Mouse (Mus musculus): ENCODE results near the gene Srp14. TPM values are rescaled to one million over a fixed set of nuclear protein-coding genes. Genes with fewer than 3 reads are reported as not detected.

Srp14 gene
- 203 and 217 TPM in 2 replicates for polyA plus RNA-seq (2011; ENCODE audit: insufficient read length, low read depth, missing spikeins)

- peak within 1 kb of the TSS; percentile 61 for H3K27ac ChIP-seq (ENCODE audit: insufficient read depth, low read length)
- peak within 1 kb of the TSS; percentile 78 for H3K4me3 ChIP-seq (ENCODE audit: insufficient read depth, low read length)
- no peak for TF ChIP-seq CTCF (IDR thresholded peaks at IDR 0.05; ENCODE audit: borderline replicate concordance, insufficient read depth, low read length)
- TF ChIP-seq POLR2A (IDR thresholded peaks at IDR 0.05; ENCODE audit: low read depth, low read length): peak; percentile 88
- peaks cover 6% of the 10 kb centered on the region; the same call in 1 of the 2 replicates for H3K4me1 ChIP-seq (ENCODE audit: control insufficient read depth, insufficient read depth, low read length)
Measured at GRCm38 (mm10) chr2:118479550-118479909, at the start of gene Srp14. TSS of gene Srp14 (minus strand) at chr2:118479711.

- Histone ChIP-seq H3K4me1 (ENCODE audit: control insufficient read depth, insufficient read depth, low read length) (no peaks in the 10 kb centered on the region), H3K4me3 (ENCODE audit: insufficient read depth, low read length) (no peak overlapping the region), H3K27ac (ENCODE audit: insufficient read depth, low read length) (no peak overlapping the region)
- no peak for TF ChIP-seq CTCF (IDR thresholded peaks at IDR 0.05; ENCODE audit: borderline replicate concordance, insufficient read depth, low read length)
- TF ChIP-seq POLR2A (IDR thresholded peaks at IDR 0.05; ENCODE audit: low read depth, low read length): no peak
Measured at GRCm38 (mm10) chr2:118526545-118526944, 47.0 kb upstream of the Srp14 start.

- TF ChIP-seq CTCF (IDR thresholded peaks at IDR 0.05; ENCODE audit: borderline replicate concordance, insufficient read depth, low read length) (no peak), POLR2A (IDR thresholded peaks at IDR 0.05; ENCODE audit: low read depth, low read length) (no peak)
Measured at GRCm38 (mm10) chr2:118524811-118525210, 45.3 kb upstream of the Srp14 start.

GRCm38 (mm10) chr2:118523163-118523730 lies 43.7 kb upstream of the Srp14 start:
- Histone ChIP-seq H3K4me1 (ENCODE audit: control insufficient read depth, insufficient read depth, low read length) (no peaks in the 10 kb centered on the region), H3K4me3 (ENCODE audit: insufficient read depth, low read length) (no peak overlapping the region), H3K27ac (ENCODE audit: insufficient read depth, low read length) (no peak overlapping the region)
- no peak for TF ChIP-seq CTCF (IDR thresholded peaks at IDR 0.05; ENCODE audit: borderline replicate concordance, insufficient read depth, low read length)
- TF ChIP-seq POLR2A (IDR thresholded peaks at IDR 0.05; ENCODE audit: low read depth, low read length): no peak

More at GRCm38 (mm10) chr2:118524811-118525210, 45.3 kb upstream of the Srp14 start:
- no peak overlapping the region for H3K4me3 ChIP-seq (ENCODE audit: insufficient read depth, low read length)
- H3K4me1 ChIP-seq (ENCODE audit: control insufficient read depth, insufficient read depth, low read length): no peaks in the 10 kb centered on the region
- H3K27ac ChIP-seq (ENCODE audit: insufficient read depth, low read length): no peak overlapping the region

GRCm38 (mm10) chr2:118522265-118522664 lies 42.8 kb upstream of the Srp14 start:
- TF ChIP-seq POLR2A (IDR thresholded peaks at IDR 0.05; ENCODE audit: low read depth, low read length): no peak
- no peak for TF ChIP-seq CTCF (IDR thresholded peaks at IDR 0.05; ENCODE audit: borderline replicate concordance, insufficient read depth, low read length)
- H3K4me3 ChIP-seq (ENCODE audit: insufficient read depth, low read length): no peak overlapping the region
- H3K27ac ChIP-seq (ENCODE audit: insufficient read depth, low read length): no peak overlapping the region
- H3K4me1 ChIP-seq (ENCODE audit: control insufficient read depth, insufficient read depth, low read length): no peaks in the 10 kb centered on the region

- Histone ChIP-seq H3K4me1 (ENCODE audit: control insufficient read depth, insufficient read depth, low read length) (no peaks in the 10 kb centered on the region), H3K4me3 (ENCODE audit: insufficient read depth, low read length) (no peak overlapping the region), H3K27ac (ENCODE audit: insufficient read depth, low read length) (no peak overlapping the region)
- TF ChIP-seq POLR2A (IDR thresholded peaks at IDR 0.05; ENCODE audit: low read depth, low read length): no peak
- TF ChIP-seq CTCF (IDR thresholded peaks at IDR 0.05; ENCODE audit: borderline replicate concordance, insufficient read depth, low read length): no peak
Measured at GRCm38 (mm10) chr2:118520042-118520933, 40.8 kb upstream of the Srp14 start.

- Histone ChIP-seq H3K4me1 (ENCODE audit: control insufficient read depth, insufficient read depth, low read length) (no peaks in the 10 kb centered on the region), H3K4me3 (ENCODE audit: insufficient read depth, low read length) (no peak overlapping the region), H3K27ac (ENCODE audit: insufficient read depth, low read length) (no peak overlapping the region)
- no peak for TF ChIP-seq CTCF (IDR thresholded peaks at IDR 0.05; ENCODE audit: borderline replicate concordance, insufficient read depth, low read length)
- TF ChIP-seq POLR2A (IDR thresholded peaks at IDR 0.05; ENCODE audit: low read depth, low read length): no peak
Measured at GRCm38 (mm10) chr2:118512418-118513377, 33.2 kb upstream of the Srp14 start.

GRCm38 (mm10) chr2:118511779-118512417 lies 32.4 kb upstream of the Srp14 start:
- Histone ChIP-seq H3K27ac (ENCODE audit: insufficient read depth, low read length) (no peak overlapping the region), H3K4me3 (ENCODE audit: insufficient read depth, low read length) (no peak overlapping the region), H3K4me1 (ENCODE audit: control insufficient read depth, insufficient read depth, low read length) (no peaks in the 10 kb centered on the region)
- TF ChIP-seq POLR2A (IDR thresholded peaks at IDR 0.05; ENCODE audit: low read depth, low read length) (no peak), CTCF (IDR thresholded peaks at IDR 0.05; ENCODE audit: borderline replicate concordance, insufficient read depth, low read length) (no peak)
